Mouse (Mus musculus) spleen, postnatal 4 days (tissue): ENCODE measurements around the gene Ndufs3.
"Not testable (repeated sequence)": the region's sequence is repeated elsewhere in the genome, so short reads cannot be mapped to it uniquely, and the experiment has no call there.

Experiments used
- DNase-seq, 2 experiments: peaks; one replicate each; pipeline ENCODE4 v3.0.0; 2022; ENCODE audit warnings: low spot score in 2 of 2

Ndufs3 gene

DNA sequence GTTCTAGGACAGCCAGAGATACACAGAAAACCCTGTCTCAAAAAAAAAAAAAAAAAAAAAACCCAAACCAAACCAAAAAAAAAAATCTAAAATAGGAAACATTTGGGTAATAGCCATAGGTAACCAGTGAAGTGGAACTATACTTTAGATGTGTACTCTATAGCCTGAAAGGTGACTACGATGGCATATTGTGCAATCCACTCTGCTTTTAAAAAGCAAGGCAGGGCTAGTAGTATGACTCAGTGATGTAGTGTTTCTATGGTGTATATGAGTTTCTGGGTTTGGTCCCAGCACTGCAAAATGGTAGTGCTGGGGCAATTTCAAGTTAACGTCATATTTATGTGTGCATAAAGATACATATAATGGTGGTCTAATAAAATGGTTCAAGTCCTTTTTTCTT is 2.1 kb upstream of the Ndufs3 start:
- no peak for DNase-seq

DNA sequence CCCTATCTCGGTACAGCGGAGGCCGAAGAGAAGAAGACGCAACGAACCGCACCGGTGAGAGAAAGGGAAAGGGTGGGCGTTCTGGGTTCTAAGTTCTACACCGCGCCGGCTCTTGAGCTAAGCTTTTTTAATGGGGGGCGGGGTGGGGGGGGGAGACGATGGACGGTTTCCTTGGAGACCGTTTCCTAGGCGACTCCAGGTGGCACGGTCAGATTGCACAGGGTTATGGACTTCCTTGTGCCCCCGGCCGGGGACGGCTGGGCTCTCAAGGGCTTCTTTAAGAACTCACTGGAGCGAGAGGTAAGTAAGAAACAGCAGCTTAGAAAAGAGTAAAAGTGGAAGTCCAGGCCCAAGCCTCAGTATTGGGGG is 213 bp upstream of the Ndufs3 start:
- no peak for DNase-seq

- DNase-seq = no peak
Observed at GRCm38 (mm10) chr2:90903398-90903797, 1.2 kb downstream of the Ndufs3 start.

GRCm38 (mm10) chr2:90894299-90894677 is 10.3 kb downstream of the Ndufs3 start:
- DNase-seq = not testable (repeated sequence)

DNA sequence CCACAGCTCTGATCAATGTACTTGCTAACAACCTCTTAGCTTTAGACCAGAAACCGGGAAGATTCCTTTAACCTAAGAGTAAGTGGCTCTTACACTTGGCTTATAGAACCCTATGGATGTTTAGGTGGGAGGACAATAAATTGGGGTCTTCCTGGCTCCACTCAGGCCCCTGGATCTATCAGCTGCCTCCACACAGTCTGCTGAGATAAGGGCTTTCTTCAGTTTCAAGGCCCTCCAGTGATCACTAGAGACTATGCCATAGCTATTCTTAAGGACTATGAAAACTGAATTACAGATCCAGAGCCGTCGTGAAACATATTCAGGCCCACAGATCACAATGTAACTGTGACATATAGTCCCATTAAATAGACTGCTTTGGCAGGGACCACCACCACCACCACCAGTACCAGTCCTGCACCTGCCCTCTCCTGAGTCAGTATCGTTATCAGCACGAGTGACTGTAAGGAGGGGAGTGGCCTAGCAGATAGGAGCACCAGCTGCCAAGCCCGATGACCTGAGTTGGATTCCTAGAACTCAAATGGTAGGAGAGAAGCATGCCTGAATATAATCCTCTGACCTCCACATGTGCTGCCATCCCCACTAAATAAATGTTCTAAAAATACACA is 10.8 kb downstream of the Ndufs3 start:
- peak in 1 of 2 experiments; percentile 34 for DNase-seq

- DNase-seq = peak; percentile 61 to 74
Observed at GRCm38 (mm10) chr2:90889550-90890548, 14.8 kb downstream of the Ndufs3 start.

DNA sequence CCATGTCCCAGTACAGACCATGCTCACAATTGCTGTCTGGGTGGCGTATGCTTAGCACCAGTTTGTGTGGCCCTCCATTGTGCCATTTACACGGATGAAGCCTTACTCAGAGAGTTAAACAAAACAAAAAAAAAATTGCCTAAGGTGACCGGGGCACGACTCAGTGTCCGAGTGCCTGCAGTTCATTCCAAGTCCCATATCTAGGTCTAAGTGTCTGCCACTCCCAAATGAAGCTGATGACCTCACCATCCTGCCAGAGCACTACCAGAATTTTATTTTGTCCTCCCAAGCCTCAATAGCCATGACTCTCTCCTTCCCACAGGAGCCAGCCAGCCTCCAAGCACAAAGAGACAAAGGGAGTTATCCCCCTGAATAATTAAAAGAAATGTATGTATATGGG is 17.0 kb downstream of the Ndufs3 start:
- DNase-seq = no peak

DNA sequence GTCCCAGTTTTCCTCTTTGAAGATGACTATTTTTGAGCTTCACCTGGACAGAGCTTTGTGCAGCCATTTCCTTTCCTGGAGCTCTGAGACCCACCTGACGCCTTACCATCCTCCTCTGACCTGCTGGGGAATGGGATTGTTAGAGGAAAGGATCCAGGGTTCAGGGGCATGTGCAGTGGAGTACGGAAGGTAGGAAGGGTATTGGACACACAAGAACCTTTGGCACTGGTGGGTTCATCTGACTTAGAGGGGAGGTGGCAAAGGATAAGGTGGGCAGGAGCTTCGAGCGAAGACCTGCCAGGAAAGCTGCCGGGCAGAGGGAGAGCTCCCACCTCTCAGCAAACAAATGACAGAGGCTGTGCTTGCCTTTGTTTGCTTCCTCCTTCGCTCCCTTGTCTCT is 18.2 kb downstream of the Ndufs3 start:
- DNase-seq = no peak

- peak in 1 of 2 experiments; percentile 62 for DNase-seq
Observed at GRCm38 (mm10) chr2:90885218-90886041, 19.2 kb downstream of the Ndufs3 start, which contains the start of gene C1qtnf4. Gene C1qtnf4, plus strand, starts transcription at chr2:90885860.

DNA sequence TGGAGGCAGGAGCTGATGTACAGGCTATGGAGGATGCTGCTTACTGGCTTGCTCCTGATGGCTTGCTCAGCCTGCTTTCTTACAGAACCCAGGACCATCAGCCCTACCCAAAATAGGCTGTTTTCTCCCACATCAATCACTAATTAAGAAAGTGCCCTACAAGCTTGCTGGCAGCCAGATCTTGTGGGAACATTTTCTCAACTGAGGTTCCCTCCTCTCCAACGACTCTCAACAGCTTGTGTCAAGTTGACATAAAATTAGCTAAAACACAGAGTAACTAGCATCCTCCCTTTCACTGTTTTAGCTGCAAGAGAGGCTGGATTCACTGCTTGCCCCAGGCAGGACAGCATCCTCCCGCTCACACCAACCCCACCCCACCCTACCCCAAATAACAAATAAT is 22.8 kb downstream of the Ndufs3 start:
- DNase-seq = no peak

DNA sequence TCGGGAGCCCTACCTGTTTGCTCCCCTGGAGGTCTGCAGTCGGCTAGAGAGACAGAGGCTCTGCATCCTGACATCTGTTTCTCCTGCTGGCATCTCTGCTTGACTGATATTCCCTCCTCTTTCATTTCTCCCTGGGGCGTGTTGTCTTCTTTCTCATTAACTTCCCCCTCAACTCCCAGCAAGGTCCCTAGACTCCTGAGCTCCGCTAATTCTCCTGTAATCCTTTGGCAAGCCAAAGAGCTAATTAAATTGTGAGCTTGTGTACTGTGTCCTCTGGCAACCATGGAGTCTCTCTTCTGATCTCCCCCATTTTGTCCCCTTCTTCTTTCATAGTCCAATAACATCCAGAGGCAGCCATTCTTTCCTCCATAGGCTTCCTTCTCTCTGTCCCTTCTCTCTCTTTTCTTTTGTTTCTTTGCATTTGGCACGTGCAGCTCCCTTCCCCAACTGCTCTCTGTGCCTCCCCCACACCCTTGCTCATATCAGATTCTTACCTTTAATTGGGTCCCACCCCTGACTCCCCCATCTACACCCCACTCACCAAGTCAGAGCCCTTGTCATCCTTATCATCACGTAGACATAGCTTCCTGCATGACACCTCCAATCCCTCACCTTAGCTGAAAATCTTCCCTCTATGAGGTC is 24.4 kb downstream of the Ndufs3 start:
- DNase-seq = no peak

- no peak for DNase-seq
Observed at GRCm38 (mm10) chr2:90879419-90879818, 25.2 kb downstream of the Ndufs3 start.

DNA sequence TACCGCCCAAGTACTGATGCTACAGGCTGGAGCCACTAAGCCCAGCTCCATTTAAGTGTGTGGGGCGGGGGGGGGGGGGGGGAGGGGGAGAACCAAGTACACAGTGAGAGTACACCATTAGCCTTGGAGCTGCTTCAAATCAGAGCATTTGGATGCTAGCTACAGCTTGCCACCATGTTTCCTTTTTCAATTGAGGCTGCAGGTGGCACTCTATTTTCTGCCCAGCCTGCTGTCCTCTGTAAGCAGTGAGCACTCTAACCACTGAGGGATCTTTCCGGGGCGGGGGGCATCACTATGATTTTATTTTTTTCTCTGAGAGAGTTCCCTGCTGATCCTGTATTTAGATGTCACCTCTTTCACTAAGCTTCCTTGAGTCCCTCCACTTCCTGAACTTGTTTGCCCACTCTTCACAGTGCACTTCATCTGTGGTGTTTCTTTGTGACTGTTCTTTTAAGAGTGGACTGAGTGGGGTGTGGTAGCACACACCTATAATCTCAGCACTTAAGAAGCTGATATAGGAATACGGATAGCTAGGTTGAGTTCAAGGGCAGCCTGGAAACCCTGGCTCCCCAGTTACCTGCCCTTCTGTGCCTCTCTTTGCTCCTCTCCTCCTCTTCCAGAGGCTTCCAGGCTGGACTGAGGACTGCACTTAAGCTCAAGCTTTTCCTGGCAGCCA is 26.9 kb downstream of the Ndufs3 start:
- no peak for DNase-seq

GRCm38 (mm10) chr2:90875239-90875638 is 29.4 kb downstream of the Ndufs3 start:
- no peak for DNase-seq

GRCm38 (mm10) chr2:90874025-90874424 is 30.6 kb downstream of the Ndufs3 start:
- no peak for DNase-seq

GRCm38 (mm10) chr2:90871180-90871961 is 33.3 kb downstream of the Ndufs3 start:
- DNase-seq = peak in 1 of 2 experiments; percentile 41

GRCm38 (mm10) chr2:90870136-90870601 is 34.5 kb downstream of the Ndufs3 start:
- peak; percentile 42 to 65 for DNase-seq

DNA sequence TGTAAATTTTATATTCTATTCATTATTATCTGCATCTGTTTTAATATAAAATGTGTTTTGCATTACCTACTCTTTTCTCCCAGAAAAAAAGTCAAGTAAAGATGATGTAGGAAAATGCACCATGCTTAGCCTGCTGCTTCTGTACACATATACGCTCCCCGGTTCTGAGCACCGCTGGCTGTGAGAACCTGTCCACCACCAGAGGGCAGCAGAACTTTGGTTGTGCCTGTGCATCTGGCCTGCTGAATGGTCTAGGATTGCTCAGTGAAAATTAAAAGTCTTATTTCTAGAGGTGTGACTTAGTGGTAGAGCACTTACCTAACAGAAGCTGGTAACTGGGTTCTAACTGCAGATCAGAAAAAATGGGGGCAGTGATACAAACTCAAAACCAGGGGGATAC is 38.1 kb downstream of the Ndufs3 start:
- peak; percentile 81 to 93 for DNase-seq

DNA sequence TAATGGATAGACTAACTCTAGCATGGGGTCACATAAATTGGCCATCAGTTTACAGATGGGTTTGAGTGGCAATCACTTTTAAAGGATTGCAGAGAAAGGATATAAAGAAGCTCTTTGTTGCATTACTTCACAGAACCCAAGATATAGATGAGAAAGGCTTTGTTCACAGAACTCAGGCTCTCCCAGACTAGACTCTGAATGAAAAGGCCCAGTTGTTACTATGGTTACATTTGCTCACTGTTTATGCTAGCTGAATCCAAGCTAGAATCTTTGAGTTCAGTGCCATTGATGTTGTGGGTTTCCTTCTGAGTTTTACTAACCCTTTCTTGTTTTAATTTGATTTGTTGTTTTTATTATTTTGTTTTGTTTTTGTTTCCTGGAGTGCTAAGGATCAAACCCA is 40.4 kb downstream of the Ndufs3 start:
- DNase-seq = no peak

GRCm38 (mm10) chr2:90861486-90861885 is 43.1 kb downstream of the Ndufs3 start:
- no peak for DNase-seq
